30 mouse cellular contexts compared by ENCODE assay signal in genomic region chr1:73389976-73390375, GRCm38 (mm10).
"Had no signal": no experiment of that assay in that cellular context is flagged by ENCODE, and none has a peak within 500 bp of the region (broad histone marks: within the 10 kb centered on the region; RNA-seq: fewer than 3 reads in every experiment).

No protein-coding gene starts in this region.

- H3K9ac ChIP-seq: limb, embryonic 12.5 days; limb, embryonic 13.5 days; limb, embryonic 15.5 days; liver, embryonic 12.5 days; liver, embryonic 13.5 days; liver, embryonic 14.5 days; liver, embryonic 15.5 days; liver, postnatal 0 days; lung, embryonic 14.5 days; lung, embryonic 15.5 days; midbrain, embryonic 12.5 days; midbrain, embryonic 13.5 days; midbrain, embryonic 15.5 days; neural tube, embryonic 12.5 days had no signal

- H3K9me3 ChIP-seq: limb, embryonic 10.5 days; limb, embryonic 13.5 days; limb, embryonic 15.5 days; liver, embryonic 12.5 days; liver, embryonic 13.5 days; liver, embryonic 15.5 days; lung, embryonic 15.5 days; midbrain, embryonic 10.5 days; midbrain, embryonic 12.5 days; midbrain, embryonic 13.5 days; midbrain, embryonic 15.5 days; neural tube, embryonic 12.5 days had no signal

- DNase-seq: left cerebral cortex, postnatal 4 days; liver; liver, embryonic 13.5 days; liver, postnatal 0 days; lung, adult 18-20 months; lung, adult 2 months; lung, embryonic 14.5 days; lung, postnatal 10 days; lung, postnatal 14 days; lung, postnatal 36 days; lung, postnatal 4 days had no signal

- H3K4me1 ChIP-seq: liver, embryonic 12.5 days; liver, embryonic 13.5 days; liver, embryonic 15.5 days; lung, embryonic 15.5 days; megakaryocyte, embryonic 14.5 days; midbrain, embryonic 10.5 days; midbrain, embryonic 12.5 days; midbrain, embryonic 13.5 days; midbrain, embryonic 15.5 days had no signal

- H3K4me2 ChIP-seq: limb, embryonic 12.5 days; limb, embryonic 13.5 days; limb, embryonic 15.5 days; liver, embryonic 11.5 days; liver, embryonic 12.5 days; liver, embryonic 13.5 days; liver, embryonic 15.5 days; lung, embryonic 14.5 days; lung, embryonic 15.5 days; midbrain, embryonic 11.5 days; midbrain, embryonic 12.5 days; midbrain, embryonic 13.5 days; midbrain, embryonic 15.5 days; neural tube, embryonic 12.5 days had no signal

- ATAC-seq: liver, embryonic 12.5 days; liver, postnatal 0 days; midbrain, embryonic 13.5 days; midbrain, embryonic 15.5 days; midbrain, embryonic 16.5 days had no signal

- H3K27ac ChIP-seq: limb, embryonic 10.5 days; limb, embryonic 12.5 days; limb, embryonic 13.5 days; limb, embryonic 15.5 days; liver, embryonic 12.5 days; liver, embryonic 13.5 days; liver, embryonic 14.5 days; liver, embryonic 15.5 days; lung, embryonic 15.5 days; macrophage; midbrain, embryonic 10.5 days; midbrain, embryonic 12.5 days; midbrain, embryonic 13.5 days; midbrain, embryonic 15.5 days; neural tube, embryonic 12.5 days had no signal

- H3K36me3 ChIP-seq: limb, embryonic 10.5 days; limb, embryonic 12.5 days; limb, embryonic 13.5 days; limb, embryonic 15.5 days; liver, embryonic 12.5 days; liver, embryonic 13.5 days; liver, embryonic 15.5 days; lung, embryonic 15.5 days; midbrain, embryonic 10.5 days; midbrain, embryonic 12.5 days; midbrain, embryonic 13.5 days; midbrain, embryonic 15.5 days; neural tube, embryonic 12.5 days had no signal

- H3K4me3 ChIP-seq: limb, embryonic 10.5 days; limb, embryonic 12.5 days; limb, embryonic 13.5 days; limb, embryonic 15.5 days; liver, embryonic 12.5 days; liver, embryonic 13.5 days; liver, embryonic 15.5 days; lung, embryonic 15.5 days; megakaryocyte, embryonic 14.5 days; midbrain, embryonic 10.5 days; midbrain, embryonic 12.5 days; midbrain, embryonic 13.5 days; midbrain, embryonic 15.5 days; myocyte; neural tube, embryonic 12.5 days had no signal

- H3K27me3 ChIP-seq: limb, embryonic 12.5 days; limb, embryonic 13.5 days; limb, embryonic 15.5 days; liver, embryonic 12.5 days; liver, embryonic 13.5 days; liver, embryonic 15.5 days; lung, embryonic 15.5 days; megakaryocyte, embryonic 14.5 days; midbrain, embryonic 12.5 days; midbrain, embryonic 13.5 days; midbrain, embryonic 15.5 days; neural tube, embryonic 12.5 days had no signal
